Mouse (Mus musculus) forebrain, embryonic 15.5 days (tissue): Measurements from ENCODE around the gene Slc10a7. TPM values are rescaled to one million over a fixed set of nuclear protein-coding genes. Genes with fewer than 3 reads are reported as not detected.
"Not testable (repeated sequence)": the region's sequence is repeated elsewhere in the genome, so short reads cannot be mapped to it uniquely, and the experiment has no call there.

Source experiments
- ATAC-seq: fragments of 200-750 bp; cut with Nextera tagmentation; replicated peaks from 2 replicates; pipeline ENCODE4 v1.8.0; 2017; ENCODE audit warnings: mild to moderate bottlenecking, moderate TSS enrichment, moderate library complexity
- H3K27ac ChIP-seq: fragments of 300-500 bp; sonication (generic); replicated peaks from 2 replicates; pipeline ENCODE4 v1.5.1; 2015; ENCODE audit warnings: mild to moderate bottlenecking, inconsistent platforms
- H3K27me3 ChIP-seq: fragments of 300-500 bp; sonication (generic); 2 replicates; pipeline ENCODE4 v1.6.1; 2015; ENCODE audit warnings: inconsistent platforms
- H3K36me3 ChIP-seq: fragments of 300-500 bp; sonication (generic); 2 replicates; pipeline ENCODE4 v1.6.1; 2015; ENCODE audit warnings: mild to moderate bottlenecking, inconsistent platforms
- H3K4me1 ChIP-seq: fragments of 300-500 bp; sonication (generic); 2 replicates; pipeline ENCODE4 v1.6.1; 2015; ENCODE audit warnings: inconsistent platforms
- H3K4me2 ChIP-seq: fragments of 300-500 bp; sonication (generic); replicated peaks from 2 replicates; pipeline ENCODE4 v1.6.1; 2015; ENCODE audit warnings: mild to moderate bottlenecking, inconsistent platforms
- H3K4me3 ChIP-seq: fragments of 300-500 bp; sonication (generic); 2 replicates; pipeline ENCODE4 v1.5.1; 2015; ENCODE audit warnings: mild to moderate bottlenecking, inconsistent platforms
- H3K9ac ChIP-seq: fragments of 300-500 bp; sonication (generic); replicated peaks from 2 replicates; pipeline ENCODE4 v1.6.1; 2015; ENCODE audit warnings: mild to moderate bottlenecking, inconsistent platforms
- H3K9me3 ChIP-seq: fragments of 300-500 bp; sonication (generic); 2 replicates; pipeline ENCODE4 v1.6.1; 2016; ENCODE audit warnings: inconsistent platforms
- WGBS: fragments of 180-500 bp; shearing (Covaris S2); methylation state at CpG from one replicate; pipeline ENCODE4 v1.1.7; 2015; ENCODE audit warnings: mixed read lengths; 5-methylcytosine and 5-hydroxymethylcytosine counted together
- polyA plus RNA-seq: library from polyadenylated mRNA; unstranded; fragments of >200 nt; fragmentation: Nextera tagmentation; extraction: Ambion mirVana; gene quantifications from 2 replicates; pipeline ENCODE4 v1.2.1, GENCODE M21; 2015

Slc10a7 gene
- polyA plus RNA-seq: 8.9 and 10.7 TPM in 2 replicates

DNA sequence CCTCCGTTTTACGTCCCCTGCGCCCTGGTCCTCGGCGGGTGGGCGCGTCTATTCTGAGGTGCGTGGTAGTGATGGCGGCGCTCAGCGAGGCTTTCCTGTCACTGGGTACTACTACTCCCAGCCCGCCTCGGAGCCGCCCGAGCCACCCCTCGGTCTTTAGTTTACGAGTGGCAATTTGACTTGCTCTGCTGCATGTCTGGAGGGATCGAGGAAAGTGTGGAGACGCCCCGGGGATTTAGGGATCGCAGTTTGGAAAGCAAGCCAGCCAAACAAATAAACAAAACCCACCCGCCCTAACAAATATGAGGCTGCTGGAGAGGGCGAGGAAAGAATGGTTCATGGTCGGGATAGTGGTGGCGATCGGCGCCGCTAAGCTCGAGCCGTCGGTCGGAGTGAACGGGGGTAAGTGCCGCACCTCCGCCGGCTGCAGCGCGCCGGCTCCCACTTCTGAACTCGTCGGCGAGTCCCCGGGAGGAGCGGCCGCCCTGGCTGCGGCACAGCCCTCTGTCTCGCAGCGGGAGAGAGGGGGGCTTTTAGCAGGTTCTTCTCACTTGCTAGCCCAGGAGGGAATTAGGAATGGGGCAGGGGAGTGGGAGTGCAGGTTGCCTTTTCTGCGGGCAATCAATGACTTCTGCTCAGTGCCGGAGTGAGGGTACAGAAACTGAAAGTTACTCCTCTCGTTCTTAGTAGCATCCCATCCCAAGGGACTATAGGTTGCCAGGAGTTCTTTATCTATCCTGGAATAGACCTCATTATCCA, at the start of gene Slc10a7:
Gene Slc10a7, plus strand, starts transcription at position 74 of the 759 bp plus-strand sequence.
- peak; percentile 97 for ATAC-seq
- Histone ChIP-seq H3K9ac (peak within 1 kb of the TSS; percentile 97), H3K4me2 (peak within 1 kb of the TSS; percentile 90), H3K36me3 (peaks cover 11% of the 10 kb centered on the region), H3K4me3 (peak within 1 kb of the TSS; percentile 85), H3K27me3 (no peaks in the 10 kb centered on the region), H3K4me1 (peaks cover 23% of the 10 kb centered on the region), H3K9me3 (no peaks in the 10 kb centered on the region), H3K27ac (peak within 1 kb of the TSS; percentile 96)
- under 1% methylated on average over 51 of the region's 51 CpGs for WGBS

DNA sequence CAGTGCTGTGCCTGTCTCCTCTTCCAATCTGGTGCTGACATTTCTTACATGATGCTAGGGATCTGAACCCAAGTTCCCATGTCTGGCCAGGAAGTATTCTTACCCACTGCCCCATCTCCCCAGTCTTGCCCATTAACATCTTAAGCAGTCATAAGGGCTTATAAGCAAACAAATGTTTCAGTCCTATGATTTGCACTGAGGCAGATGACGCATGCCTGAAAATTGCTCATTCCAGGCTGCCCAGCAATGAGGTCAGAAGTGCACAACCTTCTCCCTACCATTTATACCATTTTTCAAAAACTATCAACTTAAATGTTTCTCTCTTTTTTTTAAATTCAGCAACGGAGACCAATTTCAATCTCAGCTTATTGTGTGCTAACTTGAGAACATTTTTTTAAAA, 45.2 kb upstream of the Slc10a7 start:
- WGBS: 83% methylated on average over 2 of the region's 2 CpGs
- H3K4me2 ChIP-seq: no peak overlapping the region
- no peaks in the 10 kb centered on the region for H3K36me3 ChIP-seq
- H3K4me3 ChIP-seq: no peak overlapping the region
- ATAC-seq: no peak
- no peaks in the 10 kb centered on the region for H3K27me3 ChIP-seq
- H3K4me1 ChIP-seq: no peaks in the 10 kb centered on the region
- H3K27ac ChIP-seq: no peak overlapping the region
- H3K9ac ChIP-seq: no peak overlapping the region
- no peaks in the 10 kb centered on the region for H3K9me3 ChIP-seq

GRCm38 (mm10) chr8:78467889-78468288, 41.3 kb upstream of the Slc10a7 start:
- Histone ChIP-seq H3K4me1 (no peaks in the 10 kb centered on the region), H3K9me3 (no peaks in the 10 kb centered on the region), H3K27ac (no peak overlapping the region), H3K36me3 (no peaks in the 10 kb centered on the region), H3K4me2 (no peak overlapping the region), H3K4me3 (no peak overlapping the region), H3K9ac (no peak overlapping the region), H3K27me3 (no peaks in the 10 kb centered on the region)
- ATAC-seq: no peak
- WGBS: 92% methylated on average over 2 of the region's 2 CpGs

DNA sequence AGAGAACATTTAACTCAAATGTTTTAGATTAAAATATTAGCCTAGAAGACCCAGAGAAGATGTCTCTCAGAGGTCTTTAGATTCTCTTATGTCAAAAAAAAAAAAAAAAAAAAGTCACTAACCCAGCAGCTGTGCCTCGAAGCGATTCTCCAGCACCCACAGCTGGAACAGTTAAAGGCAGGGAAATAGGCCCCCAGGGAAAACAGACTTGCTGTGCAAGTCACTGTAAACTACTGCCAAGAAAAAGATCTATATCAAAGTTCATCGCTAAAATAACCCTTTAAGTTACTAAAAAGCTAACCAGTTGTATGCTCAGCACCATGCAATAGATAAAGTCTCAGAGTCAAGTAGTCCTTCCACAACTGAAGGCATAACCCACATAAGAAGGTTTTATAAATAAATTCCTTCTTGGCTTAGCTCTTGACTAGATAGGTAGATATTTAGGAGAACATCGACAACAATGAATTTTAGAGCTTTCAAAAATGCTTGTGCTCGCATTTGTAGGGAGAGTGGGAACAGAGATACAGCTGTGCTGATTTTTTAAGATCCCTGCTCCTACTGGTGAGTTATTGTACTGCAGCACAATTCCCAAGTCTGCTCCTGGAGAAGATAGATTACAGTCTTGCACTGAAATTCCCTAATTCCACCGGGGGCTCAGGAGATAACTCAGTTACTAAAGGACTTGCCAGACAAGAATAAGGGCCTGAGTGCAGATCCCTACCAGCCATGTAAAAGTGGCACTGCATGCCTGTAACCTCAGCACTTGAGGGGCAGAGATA, 31.9 kb upstream of the Slc10a7 start:
- 57% methylated on average over 6 of the region's 6 CpGs for WGBS
- Histone ChIP-seq H3K9ac (no peak overlapping the region), H3K27ac (no peak overlapping the region), H3K4me3 (no peak overlapping the region), H3K36me3 (no peaks in the 10 kb centered on the region), H3K4me1 (no peaks in the 10 kb centered on the region), H3K9me3 (no peaks in the 10 kb centered on the region), H3K4me2 (no peak overlapping the region), H3K27me3 (no peaks in the 10 kb centered on the region)
- ATAC-seq: no peak

- Histone ChIP-seq H3K27me3 (no peaks in the 10 kb centered on the region), H3K4me1 (no peaks in the 10 kb centered on the region), H3K36me3 (no peaks in the 10 kb centered on the region), H3K4me2 (no peak overlapping the region), H3K27ac (no peak overlapping the region), H3K9ac (no peak overlapping the region), H3K4me3 (no peak overlapping the region), H3K9me3 (no peaks in the 10 kb centered on the region)
- 76% methylated on average over 3 of the region's 3 CpGs for WGBS
- no peak for ATAC-seq
These were observed 19.4 kb upstream of the Slc10a7 start for GRCm38 (mm10) chr8:78489733-78490132.

GRCm38 (mm10) chr8:78493031-78493430, 16.1 kb upstream of the Slc10a7 start:
- 29% methylated on average over 2 of the region's 2 CpGs for WGBS
- Histone ChIP-seq H3K27me3 (no peaks in the 10 kb centered on the region), H3K36me3 (no peaks in the 10 kb centered on the region), H3K27ac (no peak overlapping the region), H3K4me1 (no peaks in the 10 kb centered on the region), H3K9ac (no peak overlapping the region), H3K4me3 (no peak overlapping the region), H3K9me3 (no peaks in the 10 kb centered on the region), H3K4me2 (no peak overlapping the region)
- no peak for ATAC-seq

GRCm38 (mm10) chr8:78496273-78496672, 12.9 kb upstream of the Slc10a7 start:
- H3K36me3 ChIP-seq, ATAC-seq, H3K9me3 ChIP-seq, H3K27ac ChIP-seq, H3K9ac ChIP-seq, H3K4me2 ChIP-seq, H3K4me1 ChIP-seq, H3K27me3 ChIP-seq, H3K4me3 ChIP-seq: not testable (repeated sequence)
- WGBS: 90% methylated on average over 3 of the region's 3 CpGs

DNA sequence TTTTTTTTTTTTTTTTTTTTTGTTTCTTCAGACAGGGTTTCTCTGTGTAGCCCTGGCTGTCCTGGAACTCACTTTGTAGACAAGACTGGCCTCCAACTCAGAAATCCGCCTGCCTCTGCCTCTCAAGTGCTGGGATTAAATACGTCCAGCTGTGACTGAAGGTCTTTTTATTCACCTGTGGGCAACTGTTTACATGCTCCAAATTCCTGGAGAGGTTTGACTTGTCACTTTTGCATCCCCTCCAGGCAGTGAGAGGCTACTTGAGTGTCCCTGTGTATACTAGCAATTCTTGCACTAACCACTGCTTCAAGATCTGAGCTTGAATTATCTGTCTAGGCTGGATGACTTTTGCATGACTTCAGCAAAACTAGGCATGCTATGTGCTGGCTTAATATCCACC, 6.4 kb upstream of the Slc10a7 start:
- ATAC-seq: no peak
- Histone ChIP-seq H3K4me1 (peaks cover 9% of the 10 kb centered on the region), H3K27me3 (no peaks in the 10 kb centered on the region), H3K4me2 (no peak overlapping the region), H3K4me3 (no peak overlapping the region), H3K9ac (no peak overlapping the region), H3K9me3 (no peaks in the 10 kb centered on the region), H3K36me3 (peaks cover 25% of the 10 kb centered on the region), H3K27ac (no peak overlapping the region)
- 80% methylated on average over 2 of the region's 2 CpGs for WGBS

DNA sequence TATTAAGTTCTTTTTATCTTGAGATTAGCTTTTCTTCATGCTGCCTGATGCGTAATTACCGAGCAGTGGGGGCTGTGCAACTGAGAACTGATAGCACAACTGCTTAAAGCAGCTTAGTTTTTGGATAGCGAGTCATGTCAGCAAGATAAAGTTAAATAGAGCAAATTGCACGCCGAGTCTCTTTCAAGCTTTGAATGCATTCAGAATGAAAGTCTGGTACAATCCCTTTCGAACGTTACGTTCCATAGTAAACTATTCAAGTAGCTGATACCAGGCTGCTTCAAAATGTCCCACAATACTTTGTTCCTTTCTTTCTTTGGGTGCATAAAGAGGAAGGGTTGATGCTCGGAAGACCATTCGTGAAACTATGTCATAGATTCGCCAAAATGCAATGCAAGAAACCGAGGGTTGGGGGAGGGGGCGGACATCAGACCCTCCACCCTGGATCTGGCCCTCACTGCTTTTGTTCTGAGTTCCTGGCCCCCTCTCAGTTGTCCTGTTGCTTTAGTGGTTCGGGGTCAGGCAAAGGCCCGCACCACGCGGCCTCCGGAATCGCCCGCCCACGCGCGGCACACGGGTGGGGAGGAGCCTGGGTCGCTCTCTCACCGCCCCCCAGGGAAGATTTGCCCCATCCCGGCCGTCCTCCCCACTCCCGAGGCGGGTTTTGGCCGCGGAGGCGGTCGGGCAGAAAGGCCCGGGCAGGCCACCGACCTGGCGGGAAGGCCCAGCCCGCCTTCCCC, 997 bp upstream of the Slc10a7 start:
- peak overlapping the region; percentile 85 for H3K4me3 ChIP-seq
- peak overlapping the region; percentile 90 for H3K4me2 ChIP-seq
- H3K9ac ChIP-seq: peak overlapping the region; percentile 97
- no peaks in the 10 kb centered on the region for H3K27me3 ChIP-seq
- peaks cover 23% of the 10 kb centered on the region for H3K4me1 ChIP-seq
- H3K9me3 ChIP-seq: no peaks in the 10 kb centered on the region
- H3K36me3 ChIP-seq: peaks cover 24% of the 10 kb centered on the region
- under 1% methylated on average over 38 of the region's 38 CpGs for WGBS
- H3K27ac ChIP-seq: peak overlapping the region; percentile 96
- ATAC-seq: peak; percentile 21

DNA sequence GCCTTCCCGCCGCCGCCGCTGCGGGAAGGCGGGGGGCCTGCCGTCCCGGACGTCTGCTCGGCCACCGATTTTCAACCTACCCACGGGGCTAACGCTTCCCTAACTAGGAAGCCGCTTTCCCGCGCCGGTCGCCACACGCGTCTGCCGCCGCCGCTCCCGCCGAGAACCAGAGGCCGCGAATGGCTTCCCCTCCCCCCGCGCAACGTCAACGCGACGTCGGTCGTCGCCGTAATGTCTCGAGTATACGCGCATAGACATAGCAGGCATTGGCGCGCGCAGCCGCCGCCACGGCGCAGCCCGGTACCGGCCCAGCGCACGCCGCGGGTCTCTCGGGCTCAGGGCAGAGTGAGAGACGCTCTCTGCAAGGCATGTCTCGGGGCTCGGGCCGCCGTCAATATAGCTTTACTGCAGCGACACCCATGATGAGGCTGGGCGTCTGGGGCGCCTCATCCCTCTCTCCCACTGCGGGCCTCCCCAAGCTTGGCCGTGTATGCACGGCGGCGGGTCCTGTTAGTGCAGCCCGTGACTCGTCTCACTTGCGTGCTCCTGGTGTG, 350 bp upstream of the Slc10a7 start, which contains the start of gene Rbmxl1:
Gene Rbmxl1, minus strand, starts transcription at position 180 of the 554 bp plus-strand sequence.
- Histone ChIP-seq H3K9ac (peak within 1 kb of the TSS; percentile 97), H3K36me3 (peaks cover 18% of the 10 kb centered on the region), H3K9me3 (no peaks in the 10 kb centered on the region), H3K27ac (peak within 1 kb of the TSS; percentile 96), H3K4me3 (peak within 1 kb of the TSS; percentile 85), H3K27me3 (no peaks in the 10 kb centered on the region), H3K4me2 (peak within 1 kb of the TSS; percentile 90), H3K4me1 (peaks cover 23% of the 10 kb centered on the region)
- under 1% methylated on average over 66 of the region's 70 CpGs for WGBS
- peak; percentile 94 for ATAC-seq

DNA sequence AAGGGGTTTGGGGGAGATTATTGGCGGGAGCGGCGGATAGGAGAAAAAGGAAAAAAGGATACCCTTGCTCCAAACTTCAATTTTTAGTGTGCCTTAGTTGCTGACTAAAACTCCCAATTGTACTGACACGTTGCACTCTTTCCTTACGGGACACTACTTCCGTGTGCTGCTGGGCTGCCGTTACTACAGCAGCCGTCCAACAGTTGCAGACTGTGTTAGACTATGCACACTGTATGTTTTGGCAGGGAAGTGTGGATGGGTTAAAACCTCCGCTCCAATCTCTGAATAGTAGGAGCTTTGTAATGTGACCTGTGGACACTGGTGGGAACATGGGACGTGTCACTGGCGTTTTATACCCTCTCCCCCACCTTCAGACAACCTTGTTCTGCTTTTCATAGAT, 948 bp downstream of the Slc10a7 start:
- Histone ChIP-seq H3K9me3 (no peaks in the 10 kb centered on the region), H3K27ac (peak overlapping the region; percentile 96), H3K36me3 (peaks cover 5% of the 10 kb centered on the region), H3K4me3 (peak overlapping the region; percentile 85), H3K27me3 (no peaks in the 10 kb centered on the region), H3K4me1 (peaks cover 23% of the 10 kb centered on the region), H3K9ac (peak overlapping the region; percentile 97), H3K4me2 (peak overlapping the region; percentile 90)
- WGBS: under 1% methylated on average over 11 of the region's 11 CpGs
- 0 out of 2 replicates have a peak, but pooled peaks have one; percentile 10 for ATAC-seq
